Mouse (Mus musculus): ENCODE data around the gene H2-M10.2.
A peak's percentile ranks its signal among the peaks of the same experiment; 100 is the strongest.
"Not testable (repeated sequence)": the region's sequence is repeated elsewhere in the genome, so short reads cannot be mapped to it uniquely, and the experiment has no call there.

The H2-M10.2 gene

DNA sequence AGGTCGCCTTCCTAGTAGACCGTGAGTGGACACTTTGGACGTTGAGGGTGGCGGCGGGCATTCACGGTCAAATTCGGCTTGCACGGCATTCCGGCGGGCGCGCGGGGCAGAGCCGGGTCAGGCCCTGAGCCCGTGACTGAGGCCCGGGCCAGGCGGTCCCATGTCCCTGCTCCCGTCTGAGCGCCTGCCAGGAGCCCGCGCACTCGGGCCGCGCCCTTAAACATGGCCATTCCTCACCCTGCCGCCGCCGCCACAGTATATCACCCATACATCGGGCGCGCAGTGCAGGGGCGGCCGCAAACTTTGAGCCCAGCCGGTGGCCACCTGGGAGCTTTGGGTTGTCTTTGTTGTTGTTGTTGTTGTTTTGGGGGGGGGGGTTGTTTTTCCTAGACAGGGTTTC lies 37.4 kb downstream of the H2-M10.2 start:
- no peak for DNase-seq

DNA sequence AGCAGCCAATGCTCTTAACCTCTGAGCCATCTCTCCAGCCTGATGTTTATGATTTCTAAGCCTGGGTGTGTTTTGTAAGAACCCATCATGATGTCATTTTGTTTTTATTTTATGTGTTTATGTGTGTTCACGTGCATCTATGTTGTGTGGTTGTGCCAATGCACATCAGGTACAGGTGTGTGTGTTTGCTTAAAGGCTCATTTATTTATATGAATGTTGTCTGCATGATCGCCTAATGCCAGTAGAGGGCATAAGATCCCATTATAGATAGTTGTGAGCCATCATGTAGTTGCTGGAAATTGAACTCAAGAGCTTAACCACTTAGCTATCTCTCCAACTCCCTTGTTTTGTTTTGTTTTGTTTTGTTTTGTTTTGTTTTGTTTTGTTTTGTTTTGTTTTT lies 40.5 kb downstream of the H2-M10.2 start:
- DNase-seq, result no peak

DNA sequence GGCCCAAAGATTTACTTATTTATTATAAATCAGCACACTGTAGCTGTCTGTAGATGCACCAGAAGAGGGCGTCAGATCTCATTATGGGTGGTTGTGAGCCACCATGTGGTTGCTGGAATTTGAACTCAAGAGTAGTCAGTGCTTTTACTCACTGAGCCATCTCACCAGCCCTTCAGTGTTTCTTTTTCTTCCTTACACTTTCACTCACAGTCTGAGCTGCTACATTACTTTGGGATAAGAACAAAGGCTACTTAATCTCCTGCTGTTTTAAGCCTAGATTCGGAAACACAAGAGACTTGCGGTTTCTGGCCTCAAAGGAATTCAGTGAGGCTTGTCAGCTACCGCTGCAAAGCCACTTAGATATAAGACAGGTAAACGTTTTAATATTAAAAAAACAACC lies 42.3 kb downstream of the H2-M10.2 start:
- no peak for DNase-seq

DNA sequence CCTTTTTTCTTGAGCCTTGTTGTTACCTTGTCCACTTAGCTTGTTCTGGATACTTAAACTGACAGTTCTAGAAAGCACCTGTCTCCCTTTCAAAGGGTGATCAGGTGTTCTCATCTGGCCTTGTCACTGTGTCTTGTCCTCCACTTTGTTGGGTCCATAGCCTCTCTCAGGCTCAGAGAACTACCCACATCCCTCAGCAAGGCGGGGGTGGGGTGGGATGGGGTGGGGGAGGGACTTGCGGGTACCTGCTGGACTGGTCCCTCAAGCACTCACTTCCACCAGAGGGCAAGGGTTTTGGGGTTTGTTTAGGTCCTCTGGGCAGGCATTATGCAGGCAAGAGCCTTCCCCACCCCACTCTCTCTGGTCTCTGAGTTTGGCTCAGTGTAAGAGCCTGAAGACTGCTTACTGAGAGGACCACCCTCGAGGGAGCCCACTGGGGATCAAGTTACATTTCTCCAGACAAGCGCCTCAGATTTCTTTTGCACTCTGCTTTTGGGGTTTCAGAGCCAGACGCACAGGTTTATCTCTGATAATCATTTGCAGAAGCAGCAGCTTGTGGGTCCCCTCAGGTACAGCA lies 45.6 kb downstream of the H2-M10.2 start:
- no peak for DNase-seq

DNA sequence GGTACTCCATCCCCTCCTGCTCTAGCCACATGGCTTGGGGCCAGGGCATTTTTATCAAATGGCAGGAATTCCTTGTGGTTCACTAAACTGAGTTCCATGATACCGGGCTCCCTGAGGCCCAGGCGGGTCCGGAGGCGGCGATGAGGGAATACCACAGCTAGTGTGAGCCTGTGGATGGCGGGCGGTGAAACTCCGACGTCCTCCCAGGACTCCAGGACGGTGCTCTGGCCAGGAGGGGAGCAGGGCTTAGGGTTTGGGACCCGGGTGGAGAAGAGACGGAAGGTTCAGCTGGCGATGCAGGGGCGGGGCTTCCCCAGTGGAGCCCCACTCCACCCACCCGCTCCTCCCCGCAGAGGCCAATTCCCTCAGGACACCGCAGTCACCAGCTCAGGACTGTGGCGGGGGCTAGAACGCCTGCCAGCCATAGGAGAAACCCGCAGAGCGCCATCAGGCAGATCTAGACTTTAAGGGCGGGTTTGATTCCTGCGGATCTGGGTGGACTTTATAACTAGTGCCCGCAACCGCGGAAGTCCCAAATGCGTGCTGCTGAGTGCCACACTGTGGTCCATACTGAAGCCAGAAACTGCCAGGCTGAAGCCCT lies 48.9 kb downstream of the H2-M10.2 start:
- DNase-seq, result peak in 1 of 2 experiments; percentile 15

DNA sequence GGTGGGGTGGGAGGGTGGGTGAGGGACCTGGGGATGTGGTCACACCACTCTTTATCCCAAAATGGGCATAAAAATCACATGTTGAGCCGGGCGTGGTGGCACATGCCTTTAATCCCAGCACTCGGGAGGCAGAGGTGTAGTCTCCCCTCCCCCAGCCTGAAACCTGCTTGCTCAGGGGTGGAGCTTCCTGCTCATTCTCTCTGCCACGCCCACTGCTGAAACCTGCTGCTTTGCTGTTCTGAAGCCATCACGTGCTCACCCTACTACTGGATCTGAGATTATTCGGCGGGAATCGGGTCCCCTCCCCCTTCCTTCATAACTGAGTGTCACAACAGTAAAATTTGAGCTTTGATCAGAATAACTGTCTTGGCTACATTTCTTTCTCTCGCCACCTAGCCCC lies 51.0 kb downstream of the H2-M10.2 start:
- DNase-seq, result not testable (repeated sequence)

Data from cerebellum, postnatal 14 days (tissue).